Mouse (Mus musculus) lung, adult 2 months (tissue): Measurements from ENCODE around the gene Fam189a1. TPM values are rescaled to one million over a fixed set of nuclear protein-coding genes. Genes with fewer than 3 reads are reported as not detected.

Experiments
- DNase-seq: peaks from one replicate; pipeline ENCODE4 v3.0.0; 2022
- H3K4me1 ChIP-seq: fragments of 200-500 bp; 2 replicates; pipeline ENCODE4 v1.6.1; 2011; ENCODE audit warnings: low read length; ENCODE audit not compliant: control insufficient read depth, insufficient read depth
- H3K4me3 ChIP-seq: fragments of 200-500 bp; replicated peaks from 2 replicates; pipeline ENCODE3; 2011; ENCODE audit warnings: low read depth, mild to moderate bottlenecking, control low read depth, low read length; ENCODE audit errors: extremely low read depth
- CTCF ChIP-seq: fragments of 200-500 bp; IDR thresholded peaks from 2 replicates; pipeline ENCODE4 v1.5.1; 2011; ENCODE audit warnings: mild to moderate bottlenecking, low read length, control low read depth; ENCODE audit not compliant: insufficient read depth
- POLR2A ChIP-seq: fragments of 200-500 bp; IDR thresholded peaks from 2 replicates; pipeline ENCODE4 v1.6.1; 2011; ENCODE audit warnings: low read depth, mild to moderate bottlenecking, control low read depth, low read length, borderline replicate concordance; ENCODE audit errors: extremely low read depth
- WGBS: fragments of 180-500 bp; shearing (Covaris S2); methylation state at CpG from one replicate; pipeline ENCODE4 v1.1.7; 2018; 5-methylcytosine and 5-hydroxymethylcytosine counted together
- polyA plus RNA-seq: library from polyadenylated mRNA; depleted of rRNA; stranded (reverse); fragments of >200 nt; gene quantifications from 2 replicates; pipeline ENCODE4 v1.2.3, GENCODE M21; 2012

The Fam189a1 gene
- polyA plus RNA-seq, 1 experiment, result 2.8 TPM

GRCm38 (mm10) chr7:65047700-65048099 is 108.7 kb downstream of the Fam189a1 start:
- WGBS, result 50% methylated on average over 5 of the region's 5 CpGs
- no peaks in the 10 kb centered on the region for H3K4me1 ChIP-seq
- no peak for TF ChIP-seq POLR2A
- no peak for TF ChIP-seq CTCF
- no peak overlapping the region for H3K4me3 ChIP-seq
- no peak for DNase-seq

- no peaks in the 10 kb centered on the region for H3K4me1 ChIP-seq
- DNase-seq, result no peak
- H3K4me3 ChIP-seq, result no peak overlapping the region
- WGBS, result 52% methylated on average over 4 of the region's 4 CpGs
- TF ChIP-seq POLR2A, result no peak
- no peak for TF ChIP-seq CTCF
These were observed 109.7 kb downstream of the Fam189a1 start for GRCm38 (mm10) chr7:65046690-65047089.

- Histone ChIP-seq H3K4me3 (no peak overlapping the region), H3K4me1 (no peaks in the 10 kb centered on the region)
- no peak for DNase-seq
- TF ChIP-seq POLR2A (no peak), CTCF (no peak)
- 49% methylated on average over 6 of the region's 6 CpGs for WGBS
These were observed 112.1 kb downstream of the Fam189a1 start for GRCm38 (mm10) chr7:65044280-65044679.

- no peak overlapping the region for H3K4me3 ChIP-seq
- TF ChIP-seq POLR2A, result no peak
- no peak for TF ChIP-seq CTCF
- 92% methylated on average over 7 of the region's 7 CpGs for WGBS
- H3K4me1 ChIP-seq, result no peaks in the 10 kb centered on the region
- DNase-seq, result no peak
These were observed 115.3 kb downstream of the Fam189a1 start for GRCm38 (mm10) chr7:65041106-65041505.

- H3K4me3 ChIP-seq, result no peak overlapping the region
- no peak for DNase-seq
- no peaks in the 10 kb centered on the region for H3K4me1 ChIP-seq
- TF ChIP-seq CTCF, result no peak
- TF ChIP-seq POLR2A, result no peak
- 60% methylated on average over 7 of the region's 7 CpGs for WGBS
These were observed 124.6 kb downstream of the Fam189a1 start for GRCm38 (mm10) chr7:65031741-65032140.

- H3K4me1 ChIP-seq, result no peaks in the 10 kb centered on the region
- TF ChIP-seq POLR2A, result no peak
- TF ChIP-seq CTCF, result no peak
- no peak overlapping the region for H3K4me3 ChIP-seq
- no peak for DNase-seq
- 75% methylated on average over 6 of the region's 6 CpGs for WGBS
These were observed 125.2 kb downstream of the Fam189a1 start for GRCm38 (mm10) chr7:65031195-65031594.

- 89% methylated on average over 16 of the region's 16 CpGs for WGBS
- Histone ChIP-seq H3K4me1 (no peaks in the 10 kb centered on the region), H3K4me3 (no peak overlapping the region)
- no peak for DNase-seq
- TF ChIP-seq POLR2A (no peak), CTCF (no peak)
These were observed 126.4 kb downstream of the Fam189a1 start for GRCm38 (mm10) chr7:65029985-65030384.

GRCm38 (mm10) chr7:65021298-65021697 is 135.1 kb downstream of the Fam189a1 start:
- no peak overlapping the region for H3K4me3 ChIP-seq
- no peak for DNase-seq
- TF ChIP-seq POLR2A, result no peak
- TF ChIP-seq CTCF, result no peak
- WGBS, result 35% methylated on average over 2 of the region's 2 CpGs
- H3K4me1 ChIP-seq, result no peaks in the 10 kb centered on the region; the same call in 1 of the 2 replicates

- WGBS, result 83% methylated on average over 8 of the region's 8 CpGs
These were observed 138.2 kb downstream of the Fam189a1 start for GRCm38 (mm10) chr7:65018036-65018679.

GRCm38 (mm10) chr7:65017348-65017747 is 139.0 kb downstream of the Fam189a1 start:
- 69% methylated on average over 5 of the region's 5 CpGs for WGBS
- H3K4me1 ChIP-seq, result no peaks in the 10 kb centered on the region; the same call in 1 of the 2 replicates
- TF ChIP-seq CTCF (no peak), POLR2A (no peak)
- H3K4me3 ChIP-seq, result no peak overlapping the region
- no peak for DNase-seq

More at GRCm38 (mm10) chr7:65018036-65018679, 138.2 kb downstream of the Fam189a1 start:
- no peak for TF ChIP-seq POLR2A
- TF ChIP-seq CTCF, result no peak
- DNase-seq, result no peak
- Histone ChIP-seq H3K4me1 (no peaks in the 10 kb centered on the region; the same call in 1 of the 2 replicates), H3K4me3 (no peak overlapping the region)
